Mouse (Mus musculus) kidney, embryonic 14.5 days (tissue): Measurements from ENCODE around the gene Cpt2. TPM values are rescaled to one million over a fixed set of nuclear protein-coding genes. Genes with fewer than 3 reads are reported as not detected.

Experiments used
- ATAC-seq: fragments of 200-750 bp; cut with Nextera tagmentation; 2 replicates; pipeline ENCODE4 v1.8.0; 2017; ENCODE audit warnings: moderate number of reproducible peaks, mild to moderate bottlenecking, moderate TSS enrichment, moderate library complexity; ENCODE audit not compliant: low FRiP score, low TSS enrichment
- H3K27ac ChIP-seq: fragments of 300-500 bp; sonication (generic); 2 replicates; pipeline ENCODE4 v1.5.1; 2014; ENCODE audit warnings: low read depth, mild to moderate bottlenecking, low read length, moderate library complexity, mixed read lengths
- H3K27me3 ChIP-seq: fragments of 300-500 bp; sonication (generic); 2 replicates; pipeline ENCODE4 v1.6.1; 2014; ENCODE audit warnings: mild to moderate bottlenecking, low read length; ENCODE audit not compliant: control insufficient read depth, insufficient read depth
- H3K36me3 ChIP-seq: fragments of 300-500 bp; sonication (generic); 2 replicates; pipeline ENCODE4 v1.6.1; 2014; ENCODE audit warnings: low read length, mixed read lengths; ENCODE audit not compliant: control insufficient read depth, insufficient read depth
- H3K4me1 ChIP-seq: fragments of 300-500 bp; sonication (generic); 2 replicates; pipeline ENCODE4 v1.6.1; 2014; ENCODE audit warnings: low read length, mixed read lengths; ENCODE audit not compliant: control insufficient read depth, insufficient read depth
- H3K4me2 ChIP-seq: fragments of 300-500 bp; sonication (generic); replicated peaks from 2 replicates; pipeline ENCODE4 v1.6.1; 2014; ENCODE audit warnings: low read depth, mild to moderate bottlenecking, low read length
- H3K4me3 ChIP-seq: fragments of 300-500 bp; sonication (generic); 2 replicates; pipeline ENCODE4 v1.5.1; 2014; ENCODE audit warnings: mild to moderate bottlenecking, low read length
- H3K9ac ChIP-seq: fragments of 300-500 bp; sonication (generic); 2 replicates; pipeline ENCODE4 v1.6.1; 2014; ENCODE audit warnings: low read depth, mild to moderate bottlenecking, low read length, moderate library complexity
- H3K9me3 ChIP-seq: fragments of 300-500 bp; sonication (generic); 2 replicates; pipeline ENCODE4 v1.6.1; 2016; ENCODE audit warnings: low read length; ENCODE audit not compliant: control insufficient read depth
- WGBS: fragments of 180-500 bp; shearing (Covaris S2); extraction: QIAGEN DNeasy Blood & Tissue Kit; methylation state at CpG from one replicate; pipeline ENCODE4 v1.1.7; 2014; 5-methylcytosine and 5-hydroxymethylcytosine counted together
- polyA plus RNA-seq: library from polyadenylated mRNA; unstranded; fragments of >200 nt; fragmentation: Nextera tagmentation; extraction: Ambion mirVana; gene quantifications from 2 replicates; pipeline ENCODE4 v1.2.1, GENCODE M21; 2014

Gene Cpt2
- 33.0 and 49.5 TPM in 2 replicates for polyA plus RNA-seq

DNA sequence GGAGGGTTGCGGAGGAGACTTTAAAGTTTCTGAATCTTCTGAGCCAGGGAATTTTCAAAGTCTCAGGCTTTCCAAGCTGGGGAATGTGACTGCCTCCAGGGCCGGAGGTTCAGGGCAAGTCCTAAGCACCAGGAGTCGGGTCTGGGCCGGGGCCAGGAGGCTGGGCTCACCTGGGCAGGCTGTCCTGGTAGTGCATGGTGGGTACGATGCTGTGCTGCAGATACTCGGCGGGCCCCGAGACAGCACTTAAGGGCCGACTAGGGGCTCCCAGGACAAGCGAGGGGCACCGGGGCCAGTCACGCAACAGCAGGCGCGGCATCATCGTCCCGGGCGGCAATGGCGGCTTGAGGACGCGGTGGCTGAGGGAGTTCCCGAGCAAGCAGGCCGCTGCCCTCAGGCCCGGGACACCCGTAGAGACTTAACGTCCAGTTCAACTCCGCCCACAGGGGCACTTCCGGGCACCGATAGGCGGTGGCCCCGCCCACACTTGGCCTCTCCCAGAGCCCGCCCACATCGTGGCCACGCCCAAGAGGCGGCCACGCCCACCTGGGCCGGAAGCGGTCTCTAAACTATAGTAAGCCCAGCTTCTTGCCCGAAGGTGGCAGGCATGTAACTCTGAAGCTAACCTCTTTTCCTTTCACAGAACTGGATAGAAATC lies at the start of gene Cpt2:
Cpt2 (minus strand) TSS at position 466 of the 658 bp plus-strand sequence.
- peak within 1 kb of the TSS; percentile 80 for H3K9ac ChIP-seq

GRCm38 (mm10) chr4:107971162-107971561 lies 47.8 kb upstream of the Cpt2 start:
- Histone ChIP-seq H3K4me3 (no peak overlapping the region), H3K27ac (no peak overlapping the region), H3K27me3 (no peaks in the 10 kb centered on the region), H3K9ac (no peak overlapping the region), H3K9me3 (no peaks in the 10 kb centered on the region), H3K4me2 (no peak overlapping the region), H3K36me3 (no peaks in the 10 kb centered on the region), H3K4me1 (no peaks in the 10 kb centered on the region)
- no peak for ATAC-seq
- WGBS: 100% methylated on average over 1 of the region's 1 CpGs

More for the DNA sequence above, at the start of gene Cpt2:
- Histone ChIP-seq H3K27me3 (no peaks in the 10 kb centered on the region), H3K4me1 (peaks cover 21% of the 10 kb centered on the region), H3K4me3 (peak within 1 kb of the TSS; percentile 75), H3K4me2 (peak within 1 kb of the TSS; percentile 69), H3K9me3 (no peaks in the 10 kb centered on the region), H3K36me3 (no peaks in the 10 kb centered on the region), H3K27ac (peak within 1 kb of the TSS; percentile 49)
- under 1% methylated on average over 32 of the region's 38 CpGs for WGBS
- ATAC-seq: peak; percentile 96

- no peak overlapping the region for H3K4me3 ChIP-seq
- no peaks in the 10 kb centered on the region for H3K36me3 ChIP-seq
- H3K27ac ChIP-seq: no peak overlapping the region
- no peaks in the 10 kb centered on the region for H3K27me3 ChIP-seq
- no peaks in the 10 kb centered on the region for H3K9me3 ChIP-seq
- no peak overlapping the region for H3K9ac ChIP-seq
- no peak overlapping the region for H3K4me2 ChIP-seq
- H3K4me1 ChIP-seq: no peaks in the 10 kb centered on the region
- no peak for ATAC-seq
Measured at GRCm38 (mm10) chr4:107969781-107970180, 46.4 kb upstream of the Cpt2 start.

DNA sequence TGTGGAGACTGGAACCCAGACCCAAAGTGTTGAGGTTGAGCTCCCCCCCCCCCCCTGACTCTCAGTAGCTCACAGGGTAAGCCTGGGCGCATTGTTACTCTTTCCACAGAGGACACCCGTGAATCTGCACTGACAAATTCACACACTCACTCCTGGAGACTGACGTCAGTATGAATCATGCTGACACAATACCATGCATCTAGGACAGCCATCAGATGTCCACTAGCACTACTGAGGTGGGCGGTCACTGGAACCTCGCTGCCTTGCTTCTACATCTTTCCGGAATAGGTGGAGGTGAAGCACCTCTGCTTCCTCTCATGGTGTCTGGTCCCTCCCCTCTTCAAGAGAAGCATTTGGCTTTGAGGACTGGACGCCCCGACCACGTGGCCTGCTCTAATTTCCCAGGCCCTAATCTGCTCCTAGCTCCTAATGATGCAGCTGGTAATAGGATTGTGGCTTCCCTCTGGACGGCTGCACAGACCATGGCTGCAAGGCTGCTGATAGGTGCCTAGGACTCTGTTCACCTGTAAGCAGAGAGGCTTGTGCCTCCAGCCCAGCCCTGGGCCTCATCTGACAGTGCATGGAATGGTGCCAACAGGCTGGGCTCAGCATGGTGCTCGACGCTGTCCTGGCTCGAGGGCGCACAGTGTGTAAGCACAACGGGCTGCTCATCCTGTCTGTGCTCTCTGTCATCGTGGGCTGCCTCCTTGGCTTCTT lies 44.7 kb upstream of the Cpt2 start, which contains the start of gene Slc1a7:
Slc1a7 (plus strand) TSS at position 367 of the 717 bp plus-strand sequence.
- no peak within 1 kb of the TSS for H3K9ac ChIP-seq
- H3K4me1 ChIP-seq: no peaks in the 10 kb centered on the region
- no peak for ATAC-seq
- no peaks in the 10 kb centered on the region for H3K27me3 ChIP-seq
- no peaks in the 10 kb centered on the region for H3K36me3 ChIP-seq
- WGBS: 78% methylated on average over 16 of the region's 16 CpGs
- no peak within 1 kb of the TSS for H3K4me3 ChIP-seq
- H3K4me2 ChIP-seq: no peak within 1 kb of the TSS
- H3K9me3 ChIP-seq: no peaks in the 10 kb centered on the region
- H3K27ac ChIP-seq: no peak within 1 kb of the TSS

DNA sequence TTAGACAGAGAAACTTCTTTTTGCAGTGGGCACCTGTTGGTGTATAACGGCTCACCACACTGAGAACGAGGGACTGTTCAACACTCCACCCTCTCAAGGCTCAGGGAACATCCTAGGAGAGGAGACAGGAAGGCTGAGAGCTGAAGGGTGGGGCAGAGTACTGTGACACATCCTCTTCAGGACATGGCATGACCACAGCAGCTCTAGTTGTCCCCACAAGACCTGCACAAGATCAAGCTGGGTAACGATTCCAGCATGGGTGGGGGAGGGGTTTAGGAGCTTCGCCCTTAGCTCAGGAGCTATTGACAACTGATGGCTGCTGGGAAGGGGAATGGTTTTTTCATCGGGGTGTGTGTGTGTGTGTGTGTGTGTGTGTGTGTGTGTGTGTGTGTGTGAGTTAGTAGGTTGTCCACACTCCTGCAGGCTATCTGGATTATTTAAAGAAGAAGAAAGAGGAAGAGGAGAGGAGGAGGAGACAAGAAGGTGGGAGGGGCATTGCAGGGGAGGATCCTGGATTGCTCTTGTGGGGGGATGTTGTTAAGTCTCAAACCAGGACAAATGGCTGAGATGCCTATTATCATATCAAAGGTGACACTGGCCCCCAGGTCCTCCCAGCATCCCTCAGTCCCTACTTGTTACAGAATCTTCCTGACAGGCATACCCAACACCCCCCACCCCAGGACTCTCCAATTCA lies 43.2 kb upstream of the Cpt2 start:
- Histone ChIP-seq H3K4me3 (no peak overlapping the region), H3K4me2 (no peak overlapping the region), H3K36me3 (no peaks in the 10 kb centered on the region), H3K27ac (no peak overlapping the region), H3K27me3 (no peaks in the 10 kb centered on the region), H3K4me1 (0 out of 2 replicates have a peak, but pooled peaks cover 3% of the 10 kb centered on the region), H3K9me3 (no peaks in the 10 kb centered on the region), H3K9ac (no peak overlapping the region)
- 50% methylated on average over 5 of the region's 5 CpGs for WGBS
- ATAC-seq: no peak

DNA sequence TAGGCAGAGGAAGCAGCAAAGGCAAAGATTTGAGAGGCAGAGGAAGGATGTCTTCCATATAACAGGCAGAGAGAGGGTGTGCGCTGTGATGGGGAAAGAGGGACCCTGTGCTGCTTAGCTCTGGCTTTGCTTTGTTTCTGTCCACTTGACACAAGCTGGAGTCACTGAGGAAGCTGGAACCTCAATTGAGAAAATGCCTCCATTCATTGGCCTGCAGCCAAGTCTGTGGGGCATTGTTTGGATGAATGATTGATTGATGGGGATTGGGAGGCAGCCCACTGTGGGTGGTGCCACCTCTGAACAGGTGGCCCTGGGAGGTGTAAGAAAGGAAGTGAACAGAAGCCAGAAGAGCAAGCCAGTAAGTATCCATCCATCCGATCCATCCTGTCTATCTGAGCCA lies 39.4 kb upstream of the Cpt2 start:
- Histone ChIP-seq H3K27me3 (no peaks in the 10 kb centered on the region), H3K4me3 (no peak overlapping the region), H3K27ac (no peak overlapping the region), H3K4me1 (0 out of 2 replicates have a peak, but pooled peaks cover 3% of the 10 kb centered on the region), H3K4me2 (no peak overlapping the region), H3K9me3 (no peaks in the 10 kb centered on the region), H3K9ac (no peak overlapping the region), H3K36me3 (no peaks in the 10 kb centered on the region)
- 97% methylated on average over 2 of the region's 2 CpGs for WGBS
- ATAC-seq: no peak

- H3K36me3 ChIP-seq: no peaks in the 10 kb centered on the region
- 0 out of 2 replicates have a peak, but pooled peaks cover 3% of the 10 kb centered on the region for H3K4me1 ChIP-seq
- WGBS: 61% methylated on average over 11 of the region's 11 CpGs
- H3K27me3 ChIP-seq: no peaks in the 10 kb centered on the region
- no peak overlapping the region for H3K4me2 ChIP-seq
- no peak overlapping the region for H3K27ac ChIP-seq
- ATAC-seq: no peak
- no peak overlapping the region for H3K9ac ChIP-seq
- no peak overlapping the region for H3K4me3 ChIP-seq
- H3K9me3 ChIP-seq: no peaks in the 10 kb centered on the region
Measured at GRCm38 (mm10) chr4:107962044-107962732, 38.8 kb upstream of the Cpt2 start.

- 85% methylated on average over 7 of the region's 7 CpGs for WGBS
- H3K27ac ChIP-seq: no peak overlapping the region
- no peak for ATAC-seq
Measured at GRCm38 (mm10) chr4:107958487-107958886, 35.1 kb upstream of the Cpt2 start.

More at GRCm38 (mm10) chr4:107958487-107958886, 35.1 kb upstream of the Cpt2 start:
- Histone ChIP-seq H3K9ac (no peak overlapping the region), H3K36me3 (no peaks in the 10 kb centered on the region), H3K4me1 (0 out of 2 replicates have a peak, but pooled peaks cover 3% of the 10 kb centered on the region), H3K4me3 (no peak overlapping the region), H3K27me3 (no peaks in the 10 kb centered on the region), H3K4me2 (no peak overlapping the region), H3K9me3 (no peaks in the 10 kb centered on the region)
